In the genomic region with DNA sequence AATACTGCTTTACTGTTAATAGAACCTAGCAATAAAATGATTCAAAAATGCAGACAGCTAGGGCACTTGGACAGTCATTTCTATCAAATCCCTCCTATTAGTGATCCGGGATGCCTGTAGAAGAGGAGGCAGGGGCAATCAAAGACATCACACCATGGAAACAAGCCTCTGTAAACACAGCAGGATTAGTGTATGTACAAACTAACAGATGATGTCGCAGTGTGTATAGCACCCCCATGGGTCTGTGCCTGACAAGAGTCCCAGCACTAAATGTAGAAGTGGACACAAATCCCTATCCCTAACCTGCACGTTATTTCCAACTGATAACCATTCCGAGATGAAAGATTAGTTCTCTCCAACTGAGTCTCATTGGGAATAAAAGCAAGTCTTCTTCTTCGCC, we compare ENCODE assay signal across 16 mouse cellular contexts.
"Had no signal": no experiment of that assay in that cellular context is flagged by ENCODE, and none has a peak within 500 bp of the region (broad histone marks: within the 10 kb centered on the region; RNA-seq: fewer than 3 reads in every experiment).

No protein-coding gene starts in this region.

- H3K27ac ChIP-seq: neural tube, embryonic 13.5 days; neural tube, embryonic 15.5 days; stomach, embryonic 15.5 days; stomach, postnatal 0 days had no signal

- H3K9ac ChIP-seq: neural tube, embryonic 13.5 days; neural tube, embryonic 15.5 days; stomach, embryonic 15.5 days had no signal

- H3K4me1 ChIP-seq: neural tube, embryonic 13.5 days; neural tube, embryonic 15.5 days; stomach, embryonic 15.5 days had no signal

- DNase-seq: retina, postnatal 1 day; right cerebral cortex, adult 18-20 months; right cerebral cortex, postnatal 14 days; right cerebral cortex, postnatal 25 days; right cerebral cortex, postnatal 4 days; spleen, adult 18-20 months; thymus, adult 18-20 months; thymus, adult 2 months; thymus, postnatal 14 days; thymus, postnatal 25 days; thymus, postnatal 36 days; thymus, postnatal 4 days had no signal

- H3K36me3 ChIP-seq: neural tube, embryonic 13.5 days; neural tube, embryonic 15.5 days; stomach, embryonic 15.5 days had no signal

- H3K4me2 ChIP-seq: neural tube, embryonic 13.5 days; neural tube, embryonic 15.5 days; stomach, embryonic 15.5 days had no signal

- H3K9me3 ChIP-seq: neural tube, embryonic 13.5 days; neural tube, embryonic 15.5 days; stomach, embryonic 15.5 days had no signal

- H3K4me3 ChIP-seq: neural tube, embryonic 13.5 days; neural tube, embryonic 15.5 days; stomach, embryonic 15.5 days had no signal

- H3K27me3 ChIP-seq: neural tube, embryonic 13.5 days; neural tube, embryonic 15.5 days; stomach, embryonic 15.5 days had no signal
